Mouse (Mus musculus): ENCODE measurements around the gene Slc51a. TPM values are rescaled to one million over a fixed set of nuclear protein-coding genes. Genes with fewer than 3 reads are reported as not detected.
A peak's percentile ranks its signal among the peaks of the same experiment; 100 is the strongest.

The Slc51a gene
- polyA plus RNA-seq, 1 experiment from 2014 or later, result 3.1 TPM

DNA sequence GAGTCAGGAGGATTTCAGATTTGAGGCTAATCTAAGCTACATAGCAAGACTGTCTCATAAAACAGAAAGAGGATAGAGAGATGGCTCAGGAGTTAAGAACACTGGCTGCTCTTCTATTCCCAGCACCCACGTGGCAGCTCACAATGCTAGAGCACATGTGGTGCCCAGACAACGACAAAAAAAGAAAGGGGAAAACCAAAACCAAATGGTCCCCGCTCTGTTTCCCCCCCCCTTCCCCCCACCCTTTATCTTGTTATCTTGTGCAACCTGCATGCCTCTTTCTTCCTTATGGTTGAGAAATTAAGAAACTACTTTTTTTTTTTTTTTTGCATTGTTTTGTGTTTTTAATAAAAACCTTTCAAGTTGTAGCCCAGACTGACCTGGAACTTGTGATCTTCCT lies 19.2 kb downstream of the Slc51a start:
- ATAC-seq (ENCODE audit: low FRiP score, low TSS enrichment) (no peak), DNase-seq (ENCODE audit: low spot score) (no peak)
- Histone ChIP-seq H3K9ac (ENCODE audit: low read length) (no peak overlapping the region), H3K9me3 (ENCODE audit: control insufficient read depth, low read length) (no peaks in the 10 kb centered on the region), H3K27me3 (ENCODE audit: control insufficient read depth, insufficient read depth, low read length) (no peaks in the 10 kb centered on the region), H3K36me3 (ENCODE audit: control insufficient read depth, insufficient read depth, low read length) (peaks cover 13% of the 10 kb centered on the region), H3K27ac (replicated peaks) (no peak overlapping the region), H3K4me2 (replicated peaks; ENCODE audit: low read depth) (no peak overlapping the region), H3K4me1 (replicated peaks; ENCODE audit: control insufficient read depth, insufficient read depth) (no peaks in the 10 kb centered on the region), H3K4me3 (ENCODE audit: low read depth, low read length) (no peak overlapping the region)
- TF ChIP-seq CTCF (IDR thresholded peaks at IDR 0.05; ENCODE audit: low read depth) (no peak), EP300 (optimal IDR thresholded peaks at IDR 0.05) (no peak)
- 96% methylated on average over 3 of the region's 3 CpGs for WGBS

DNA sequence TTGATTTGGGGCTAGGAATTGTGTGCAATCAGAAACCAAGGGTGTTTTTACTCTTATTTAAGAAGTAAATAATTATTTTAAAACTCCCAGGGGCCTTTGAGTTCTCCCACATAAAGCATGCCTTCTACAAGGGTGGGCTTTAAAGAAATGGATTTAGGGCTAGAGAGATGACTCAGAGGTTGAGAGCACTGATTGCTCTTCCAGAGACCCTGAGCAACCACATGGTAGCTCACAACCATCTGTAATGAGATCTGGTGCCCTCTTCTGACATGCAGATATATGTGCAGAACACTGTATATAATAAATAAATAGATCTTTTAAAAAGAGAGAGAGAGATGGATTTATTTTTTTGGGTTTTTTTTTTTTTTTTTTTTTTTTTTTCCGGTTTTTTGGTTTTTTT lies 22.8 kb downstream of the Slc51a start:
- no peaks in the 10 kb centered on the region for H3K4me1 ChIP-seq (replicated peaks; ENCODE audit: control insufficient read depth, insufficient read depth)
- H3K9ac ChIP-seq (ENCODE audit: low read length), result no peak overlapping the region
- H3K27me3 ChIP-seq (ENCODE audit: control insufficient read depth, insufficient read depth, low read length), result no peaks in the 10 kb centered on the region
- no CpG with 5 or more reads among the region's 1 CpGs for WGBS
- no peak overlapping the region for H3K27ac ChIP-seq (replicated peaks)
- DNase-seq (ENCODE audit: low spot score), result no peak
- H3K9me3 ChIP-seq (ENCODE audit: control insufficient read depth, low read length), result no peaks in the 10 kb centered on the region
- TF ChIP-seq CTCF (IDR thresholded peaks at IDR 0.05; ENCODE audit: low read depth) (peak; percentile 20; the same call in 1 of the 2 replicates), EP300 (optimal IDR thresholded peaks at IDR 0.05) (no peak)
- H3K4me2 ChIP-seq (replicated peaks; ENCODE audit: low read depth), result no peak overlapping the region
- no peak for ATAC-seq (ENCODE audit: low FRiP score, low TSS enrichment)
- no peak overlapping the region for H3K4me3 ChIP-seq (ENCODE audit: low read depth, low read length)
- peaks cover 9% of the 10 kb centered on the region for H3K36me3 ChIP-seq (ENCODE audit: control insufficient read depth, insufficient read depth, low read length)

GRCm38 (mm10) chr16:32463426-32463825 lies 24.3 kb downstream of the Slc51a start:
- TF ChIP-seq EP300 (optimal IDR thresholded peaks at IDR 0.05) (no peak), CTCF (IDR thresholded peaks at IDR 0.05; ENCODE audit: low read depth) (no peak)
- 67% methylated on average over 2 of the region's 2 CpGs for WGBS
- Histone ChIP-seq H3K4me2 (replicated peaks; ENCODE audit: low read depth) (no peak overlapping the region), H3K9ac (ENCODE audit: low read length) (no peak overlapping the region), H3K4me1 (replicated peaks; ENCODE audit: control insufficient read depth, insufficient read depth) (no peaks in the 10 kb centered on the region), H3K27ac (replicated peaks) (peak overlapping the region; percentile 65; the same call in 1 of the 2 replicates), H3K27me3 (ENCODE audit: control insufficient read depth, insufficient read depth, low read length) (no peaks in the 10 kb centered on the region), H3K9me3 (ENCODE audit: control insufficient read depth, low read length) (no peaks in the 10 kb centered on the region), H3K36me3 (ENCODE audit: control insufficient read depth, insufficient read depth, low read length) (peaks cover 3% of the 10 kb centered on the region; the same call in 1 of the 2 replicates), H3K4me3 (ENCODE audit: low read depth, low read length) (no peak overlapping the region)
- peak; percentile 93 for ATAC-seq (ENCODE audit: low FRiP score, low TSS enrichment)
- DNase-seq (ENCODE audit: low spot score), result peak; percentile 54

GRCm38 (mm10) chr16:32462950-32463349 lies 24.7 kb downstream of the Slc51a start:
- no peaks in the 10 kb centered on the region for H3K9me3 ChIP-seq (ENCODE audit: control insufficient read depth, low read length)
- no peak overlapping the region for H3K4me3 ChIP-seq (ENCODE audit: low read depth, low read length)
- DNase-seq (ENCODE audit: low spot score) (no peak), ATAC-seq (ENCODE audit: low FRiP score, low TSS enrichment) (no peak)
- H3K4me2 ChIP-seq (replicated peaks; ENCODE audit: low read depth), result no peak overlapping the region
- H3K4me1 ChIP-seq (replicated peaks; ENCODE audit: control insufficient read depth, insufficient read depth), result no peaks in the 10 kb centered on the region
- WGBS, result 95% methylated on average over 16 of the region's 16 CpGs
- peak overlapping the region; percentile 65; the same call in 1 of the 2 replicates for H3K27ac ChIP-seq (replicated peaks)
- H3K27me3 ChIP-seq (ENCODE audit: control insufficient read depth, insufficient read depth, low read length), result no peaks in the 10 kb centered on the region
- no peak overlapping the region for H3K9ac ChIP-seq (ENCODE audit: low read length)
- TF ChIP-seq EP300 (optimal IDR thresholded peaks at IDR 0.05), result no peak
- TF ChIP-seq CTCF (IDR thresholded peaks at IDR 0.05; ENCODE audit: low read depth), result no peak
- peaks cover 3% of the 10 kb centered on the region; the same call in 1 of the 2 replicates for H3K36me3 ChIP-seq (ENCODE audit: control insufficient read depth, insufficient read depth, low read length)

DNA sequence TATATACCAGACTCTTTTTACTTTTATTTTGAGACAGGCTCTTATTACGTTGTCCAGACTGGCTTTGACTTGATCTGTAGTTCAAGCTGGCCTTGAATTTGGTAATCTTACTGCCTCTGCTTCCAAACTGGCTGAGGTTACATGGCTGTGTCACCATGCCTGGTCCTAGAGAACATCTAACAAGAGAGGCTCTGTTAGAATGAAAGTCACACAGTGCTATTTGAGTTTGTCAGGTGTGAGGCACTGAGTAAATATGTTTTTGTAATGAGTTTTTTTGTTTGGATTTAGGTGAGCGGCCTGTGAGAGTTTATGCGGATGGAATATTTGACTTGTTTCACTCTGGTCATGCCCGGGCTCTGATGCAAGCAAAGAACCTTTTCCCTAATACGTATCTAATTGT lies 26.0 kb downstream of the Slc51a start:
- WGBS, result 66% methylated on average over 5 of the region's 5 CpGs
- H3K4me2 ChIP-seq (replicated peaks; ENCODE audit: low read depth), result no peak overlapping the region
- ATAC-seq (ENCODE audit: low FRiP score, low TSS enrichment), result peak; percentile 69
- H3K36me3 ChIP-seq (ENCODE audit: control insufficient read depth, insufficient read depth, low read length), result 0 out of 2 replicates have a peak, but pooled peaks cover 3% of the 10 kb centered on the region
- no peak overlapping the region for H3K9ac ChIP-seq (ENCODE audit: low read length)
- no peaks in the 10 kb centered on the region for H3K9me3 ChIP-seq (ENCODE audit: control insufficient read depth, low read length)
- no peaks in the 10 kb centered on the region for H3K27me3 ChIP-seq (ENCODE audit: control insufficient read depth, insufficient read depth, low read length)
- TF ChIP-seq EP300 (optimal IDR thresholded peaks at IDR 0.05) (no peak), CTCF (IDR thresholded peaks at IDR 0.05; ENCODE audit: low read depth) (no peak)
- no peak overlapping the region for H3K4me3 ChIP-seq (ENCODE audit: low read depth, low read length)
- no peak overlapping the region for H3K27ac ChIP-seq (replicated peaks)
- H3K4me1 ChIP-seq (replicated peaks; ENCODE audit: control insufficient read depth, insufficient read depth), result no peaks in the 10 kb centered on the region
- DNase-seq (ENCODE audit: low spot score), result no peak

- WGBS, result 62% methylated on average over 4 of the region's 4 CpGs
Observed at GRCm38 (mm10) chr16:32460518-32460917, 27.2 kb downstream of the Slc51a start.

More at GRCm38 (mm10) chr16:32460518-32460917, 27.2 kb downstream of the Slc51a start:
- Histone ChIP-seq H3K4me3 (ENCODE audit: low read depth, low read length) (no peak overlapping the region), H3K9ac (ENCODE audit: low read length) (no peak overlapping the region), H3K4me1 (replicated peaks; ENCODE audit: control insufficient read depth, insufficient read depth) (no peaks in the 10 kb centered on the region), H3K9me3 (ENCODE audit: control insufficient read depth, low read length) (no peaks in the 10 kb centered on the region), H3K4me2 (replicated peaks; ENCODE audit: low read depth) (no peak overlapping the region), H3K27me3 (ENCODE audit: control insufficient read depth, insufficient read depth, low read length) (no peaks in the 10 kb centered on the region), H3K27ac (replicated peaks) (no peak overlapping the region), H3K36me3 (ENCODE audit: control insufficient read depth, insufficient read depth, low read length) (peaks cover 5% of the 10 kb centered on the region; the same call in 1 of the 2 replicates)
- TF ChIP-seq EP300 (optimal IDR thresholded peaks at IDR 0.05) (no peak), CTCF (IDR thresholded peaks at IDR 0.05; ENCODE audit: low read depth) (peak; percentile 52)
- ATAC-seq (ENCODE audit: low FRiP score, low TSS enrichment) (no peak), DNase-seq (ENCODE audit: low spot score) (no peak)
